Mouse (Mus musculus) kidney, adult 2 months (tissue): Measurements from ENCODE around the gene Zfp28. TPM values are rescaled to one million over a fixed set of nuclear protein-coding genes. Genes with fewer than 3 reads are reported as not detected.
"Not testable (repeated sequence)": the region's sequence is repeated elsewhere in the genome, so short reads cannot be mapped to it uniquely, and the experiment has no call there.

Experiments
- DNase-seq: peaks from one replicate; pipeline ENCODE4 v3.0.0; 2021
- H3K27ac ChIP-seq: fragments of 200-500 bp; 2 replicates; pipeline ENCODE4 v1.5.1; 2012; ENCODE audit warnings: low read depth, low read length, control low read depth, inconsistent platforms; ENCODE audit not compliant: insufficient read depth
- H3K27me3 ChIP-seq: fragments of 200-500 bp; replicated peaks from 2 replicates; pipeline ENCODE4 v1.6.1; 2012; ENCODE audit warnings: mild to moderate bottlenecking, moderate library complexity, low read length, inconsistent platforms; ENCODE audit not compliant: control insufficient read depth, insufficient read depth
- H3K36me3 ChIP-seq: fragments of 200-500 bp; 2 replicates; pipeline ENCODE4 v1.6.1; 2012; ENCODE audit warnings: mild to moderate bottlenecking, moderate library complexity, low read length, inconsistent platforms; ENCODE audit not compliant: control insufficient read depth, insufficient read depth
- H3K4me1 ChIP-seq: fragments of 200-500 bp; 2 replicates; pipeline ENCODE4 v1.6.1; 2011; ENCODE audit warnings: low read length; ENCODE audit not compliant: control insufficient read depth, insufficient read depth
- H3K4me3 ChIP-seq: fragments of 200-500 bp; 2 replicates; pipeline ENCODE4 v1.5.1; 2011; ENCODE audit warnings: mild to moderate bottlenecking, low read depth, low read length, control low read depth; ENCODE audit not compliant: insufficient read depth
- CTCF ChIP-seq: fragments of 200-500 bp; conservative IDR thresholded peaks from 2 replicates; pipeline ENCODE4 v1.5.1; 2011; ENCODE audit warnings: low read depth, mild to moderate bottlenecking, control low read depth, low read length, moderate library complexity, mixed read lengths; ENCODE audit not compliant: insufficient read depth, insufficient read length
- POLR2A ChIP-seq: fragments of 200-500 bp; IDR thresholded peaks from one replicate; pipeline ENCODE4 v1.6.1; 2011; ENCODE audit warnings: low read depth, low read length, control low read depth
- WGBS: fragments of 180-500 bp; shearing (Covaris S2); methylation state at CpG from one replicate; pipeline ENCODE4 v1.1.7; 2018; 5-methylcytosine and 5-hydroxymethylcytosine counted together
- polyA plus RNA-seq: library from polyadenylated mRNA; depleted of rRNA; stranded (reverse); fragments of >200 nt; gene quantifications from 2 replicates; pipeline ENCODE4 v1.2.3, GENCODE M21; 2012

Zfp28 gene
- polyA plus RNA-seq, 1 experiment, result 2.0 TPM

GRCm38 (mm10) chr7:6361756-6362155 lies 21.3 kb upstream of the Zfp28 start:
- DNase-seq, result no peak
- WGBS, result 23% methylated on average over 7 of the region's 7 CpGs
- Histone ChIP-seq H3K36me3 (no peaks in the 10 kb centered on the region), H3K4me1 (peaks cover 6% of the 10 kb centered on the region), H3K27ac (0 out of 2 replicates have a peak overlapping the region, but pooled peaks have one; percentile 66), H3K27me3 (no peaks in the 10 kb centered on the region), H3K4me3 (no peak overlapping the region)
- TF ChIP-seq POLR2A (no peak), CTCF (no peak)

DNA sequence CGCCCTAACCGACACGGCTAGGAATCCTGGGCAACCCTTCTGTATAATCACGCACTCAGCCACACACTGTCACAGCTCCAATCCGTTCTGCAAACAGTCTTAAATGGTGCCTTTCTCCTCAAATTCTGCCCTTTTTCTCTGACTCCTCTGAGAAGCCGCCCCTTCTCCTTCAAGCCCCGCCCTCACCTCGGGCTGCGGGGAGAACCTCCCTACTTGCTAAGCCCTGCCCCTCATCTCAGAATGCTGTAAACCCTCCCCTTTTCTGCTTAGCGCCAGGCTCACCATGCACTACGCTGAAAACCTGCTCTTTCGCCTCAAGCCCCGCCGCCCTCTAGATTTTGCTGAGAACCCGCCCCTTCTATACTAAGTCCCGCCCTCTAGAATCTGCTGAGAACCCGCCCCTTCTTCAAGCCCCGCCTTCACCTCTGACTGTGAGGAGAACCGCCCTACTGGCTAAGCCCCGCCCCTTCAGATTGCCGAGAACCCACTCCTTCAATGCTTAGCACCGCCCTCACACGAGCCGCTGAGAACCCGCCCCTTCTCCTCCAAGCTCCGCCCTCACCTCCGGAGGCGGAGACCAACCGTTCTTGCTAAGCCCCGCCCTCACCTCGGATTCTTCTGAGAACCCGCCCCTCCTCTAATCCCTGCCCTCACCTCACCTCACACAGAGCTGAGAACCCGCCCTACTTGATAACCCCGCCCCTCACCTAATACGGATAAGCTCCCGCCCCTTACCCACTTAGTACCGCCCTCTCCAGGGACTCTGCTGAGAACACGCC lies 20.6 kb upstream of the Zfp28 start:
- H3K27ac ChIP-seq, result peak overlapping the region; percentile 66; the same call in 1 of the 2 replicates
- peaks cover 6% of the 10 kb centered on the region for H3K4me1 ChIP-seq
- WGBS, result under 1% methylated on average over 38 of the region's 38 CpGs
- DNase-seq, result peak; percentile 100
- H3K36me3 ChIP-seq, result no peaks in the 10 kb centered on the region
- no peak for TF ChIP-seq CTCF
- TF ChIP-seq POLR2A, result no peak
- H3K4me3 ChIP-seq, result peak overlapping the region; percentile 79
- H3K27me3 ChIP-seq, result no peaks in the 10 kb centered on the region

- peaks cover 6% of the 10 kb centered on the region for H3K4me1 ChIP-seq
- TF ChIP-seq POLR2A, result peak; percentile 15
- no peak for TF ChIP-seq CTCF
- DNase-seq, result peak; percentile 92
- H3K27me3 ChIP-seq, result no peaks in the 10 kb centered on the region
- H3K4me3 ChIP-seq, result peak within 1 kb of the TSS; percentile 79
- H3K27ac ChIP-seq, result peak within 1 kb of the TSS; percentile 77
- WGBS, result under 1% methylated on average over 23 of the region's 23 CpGs
- no peaks in the 10 kb centered on the region for H3K36me3 ChIP-seq
Observed at GRCm38 (mm10) chr7:6363047-6363488, 20.0 kb upstream of the Zfp28 start, which contains the start of gene Zfp78. Gene Zfp78, plus strand, starts transcription at chr7:6363280.

- no peak overlapping the region for H3K27ac ChIP-seq
- TF ChIP-seq CTCF (no peak), POLR2A (no peak)
- peaks cover 6% of the 10 kb centered on the region for H3K4me1 ChIP-seq
Observed at GRCm38 (mm10) chr7:6364761-6365160, 18.3 kb upstream of the Zfp28 start.

DNA sequence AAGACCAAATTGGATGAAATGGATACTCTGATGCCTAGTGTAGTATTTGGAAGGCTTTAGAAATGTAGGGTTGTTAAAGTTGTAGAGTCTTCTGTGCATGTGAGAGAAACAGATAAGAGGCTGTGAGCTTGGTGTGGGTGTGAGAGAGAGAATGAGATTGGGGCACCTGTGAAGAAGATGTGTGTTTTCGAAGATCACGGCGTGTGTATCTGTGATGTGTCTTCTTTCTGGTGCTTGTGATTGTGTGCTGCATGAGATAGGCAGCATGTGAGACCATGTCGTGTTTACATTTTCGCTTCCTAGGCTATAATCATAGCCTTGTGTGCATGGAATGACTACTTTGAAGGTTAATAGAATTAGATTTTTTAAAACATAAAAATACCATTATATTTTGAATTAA lies 15.9 kb upstream of the Zfp28 start:
- H3K27ac ChIP-seq, result no peak overlapping the region
- H3K4me1 ChIP-seq, result peaks cover 6% of the 10 kb centered on the region
- H3K27me3 ChIP-seq, result no peaks in the 10 kb centered on the region
- 94% methylated on average over 5 of the region's 5 CpGs for WGBS
- no peak for DNase-seq
- no peaks in the 10 kb centered on the region; the same call in 1 of the 2 replicates for H3K36me3 ChIP-seq
- no peak for TF ChIP-seq POLR2A
- TF ChIP-seq CTCF, result no peak
- no peak overlapping the region for H3K4me3 ChIP-seq

More at GRCm38 (mm10) chr7:6364761-6365160, 18.3 kb upstream of the Zfp28 start:
- no peak for DNase-seq
- WGBS, result 74% methylated on average over 1 of the region's 1 CpGs
- Histone ChIP-seq H3K4me3 (no peak overlapping the region), H3K36me3 (no peaks in the 10 kb centered on the region), H3K27me3 (no peaks in the 10 kb centered on the region)

DNA sequence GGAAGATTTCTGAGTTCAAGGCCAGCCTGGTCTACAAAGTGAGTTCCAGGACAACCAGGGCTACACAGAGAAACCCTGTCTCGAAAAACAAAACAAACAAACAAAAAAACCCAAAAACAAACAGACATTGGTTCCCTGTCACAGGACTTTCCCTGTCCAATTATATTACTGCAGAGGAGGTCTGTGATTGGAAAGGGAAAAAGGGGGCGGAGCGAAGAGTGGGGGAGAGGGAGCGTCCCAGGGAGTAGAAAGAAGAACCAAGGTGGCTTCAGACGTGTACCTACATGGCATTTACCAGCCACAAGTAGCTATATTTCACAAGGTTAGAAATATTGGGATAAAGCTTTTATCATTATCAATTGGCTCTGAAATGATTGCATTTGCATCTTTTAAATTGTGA lies 14.9 kb upstream of the Zfp28 start:
- H3K36me3 ChIP-seq, H3K4me3 ChIP-seq, H3K4me1 ChIP-seq, H3K27me3 ChIP-seq, DNase-seq, H3K27ac ChIP-seq: not testable (repeated sequence)
- 84% methylated on average over 5 of the region's 5 CpGs for WGBS

DNA sequence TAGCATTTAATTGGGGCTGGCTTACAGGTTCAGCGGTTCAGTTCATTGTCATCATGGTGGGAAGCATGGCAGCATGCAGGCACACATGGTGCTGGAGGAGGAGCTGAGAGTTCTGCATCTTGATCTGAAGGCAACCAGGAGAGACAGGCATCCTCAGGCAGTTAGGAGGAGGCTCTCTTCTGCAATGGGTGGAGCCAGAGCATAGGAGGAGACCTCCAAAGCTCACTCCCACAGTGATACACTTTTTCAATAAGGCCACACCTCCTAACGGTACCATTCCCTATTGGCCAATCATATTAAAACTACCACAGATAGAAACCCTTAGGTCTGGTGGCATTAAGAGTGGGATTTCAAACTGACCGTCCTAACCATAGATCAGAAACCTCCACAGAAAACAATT lies 13.6 kb upstream of the Zfp28 start:
- no peak for DNase-seq
- Histone ChIP-seq H3K4me1 (no peaks in the 10 kb centered on the region), H3K27ac (no peak overlapping the region), H3K36me3 (no peaks in the 10 kb centered on the region; the same call in 1 of the 2 replicates), H3K4me3 (no peak overlapping the region), H3K27me3 (no peaks in the 10 kb centered on the region)
- TF ChIP-seq CTCF (no peak), POLR2A (no peak)
- WGBS, result 89% methylated on average over 3 of the region's 3 CpGs
